Mouse (Mus musculus): ENCODE measurements around the gene Tsga10ip.

Gene Tsga10ip

DNA sequence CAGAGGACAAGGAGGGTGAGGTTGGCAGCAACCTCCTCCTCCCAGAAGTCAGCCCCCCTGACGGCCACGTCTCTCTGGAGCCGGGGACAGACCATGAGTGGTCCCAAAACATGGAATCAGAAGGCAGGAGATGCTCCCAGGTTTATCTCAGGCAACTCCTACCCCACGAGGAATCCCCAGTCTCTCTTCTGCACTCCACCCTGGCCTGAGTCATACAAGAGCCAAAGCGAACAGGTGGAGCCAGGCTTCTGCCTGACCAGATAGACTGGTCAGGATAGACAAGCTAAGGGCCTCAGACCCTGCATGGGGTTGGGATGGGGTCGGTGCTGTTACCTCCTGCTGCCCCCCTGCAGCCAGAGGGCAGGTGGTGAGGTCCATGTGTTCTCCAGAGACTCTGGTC lies 54.3 kb downstream of the Tsga10ip start:
- no peak for DNase-seq (ENCODE audit: inconsistent age in 2 of 2, low spot score in 1 of 2)

- no peak for DNase-seq (ENCODE audit: inconsistent age in 2 of 2, low spot score in 1 of 2)
These were observed 56.8 kb downstream of the Tsga10ip start for GRCm38 (mm10) chr19:5345297-5346131.

- DNase-seq (ENCODE audit: inconsistent age in 2 of 2, low spot score in 1 of 2), result no peak
These were observed 61.0 kb downstream of the Tsga10ip start for GRCm38 (mm10) chr19:5341360-5341759.

All from adrenal gland, adult (tissue).